Mouse (Mus musculus) right cerebral cortex, postnatal 10 days (tissue): ENCODE results near the gene Dus1l.
A peak's percentile ranks its signal among the peaks of the same experiment; 100 is the strongest.
"Not testable (repeated sequence)": the region's sequence is repeated elsewhere in the genome, so short reads cannot be mapped to it uniquely, and the experiment has no call there.

Source experiments
- DNase-seq, 2 experiments: peaks; one replicate each; pipeline ENCODE4 v3.0.0; 2021; ENCODE audit warnings: low spot score in 2 of 2

Gene Dus1l

DNA sequence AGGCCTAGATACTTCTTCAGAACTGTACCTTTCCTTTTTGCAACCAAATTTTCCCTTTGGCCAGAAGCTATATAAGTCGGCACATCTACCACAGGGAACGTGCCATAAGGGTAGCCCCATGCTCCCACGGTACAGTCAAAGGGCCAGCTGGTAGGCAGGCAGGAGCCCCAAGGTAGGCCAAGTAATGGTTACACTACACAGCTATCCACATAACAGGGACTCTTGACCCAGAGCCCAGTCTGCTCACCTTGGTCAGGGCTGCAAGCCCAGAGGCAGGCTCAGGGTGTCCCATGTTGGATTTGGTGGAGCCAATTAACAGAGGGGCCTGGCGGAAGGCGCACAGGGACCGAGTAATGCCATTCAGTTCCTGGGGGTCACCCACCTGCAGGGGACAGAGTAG, 23.4 kb upstream of the Dus1l start:
- DNase-seq = peak in 1 of 2 experiments; percentile 20

DNA sequence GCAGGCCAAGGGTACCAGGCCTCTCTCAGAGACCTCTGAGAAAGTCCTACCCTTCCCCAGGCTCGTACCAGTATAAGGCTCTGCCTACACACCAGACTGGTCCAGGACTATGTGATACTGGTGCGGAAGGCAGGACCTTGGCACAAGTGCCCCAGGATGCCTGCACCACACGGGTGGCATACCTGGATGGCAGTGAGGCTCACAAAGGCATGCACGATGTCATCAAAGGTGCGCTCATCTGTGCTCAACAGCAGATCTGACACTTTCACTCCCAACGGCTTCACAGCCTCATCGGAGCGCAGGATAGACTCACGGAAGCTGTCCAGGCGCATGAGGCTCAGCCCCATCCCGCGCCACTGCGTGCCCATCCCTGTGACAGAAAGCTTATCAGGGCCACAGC, 22.0 kb upstream of the Dus1l start:
- no peak for DNase-seq

DNA sequence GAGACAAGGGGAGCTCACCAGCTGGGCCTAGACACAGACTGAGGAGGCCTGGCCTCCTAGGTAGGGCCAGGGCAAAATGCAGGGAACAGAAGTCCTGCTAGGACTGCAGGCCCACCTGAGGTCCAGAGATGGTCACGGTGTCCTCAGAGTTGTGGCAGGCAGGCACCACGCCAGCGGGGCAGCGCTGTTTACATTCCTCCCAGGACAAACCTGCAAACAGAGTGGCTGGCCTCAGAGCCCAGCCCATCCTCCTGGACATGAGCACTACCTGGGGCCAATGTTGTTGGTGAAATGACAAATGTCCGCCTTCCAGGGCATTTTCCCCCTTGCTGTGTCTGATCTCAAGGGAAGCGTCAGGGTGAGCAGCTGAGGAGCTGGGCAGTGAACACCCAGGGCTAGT, 21.2 kb upstream of the Dus1l start:
- DNase-seq = no peak

DNA sequence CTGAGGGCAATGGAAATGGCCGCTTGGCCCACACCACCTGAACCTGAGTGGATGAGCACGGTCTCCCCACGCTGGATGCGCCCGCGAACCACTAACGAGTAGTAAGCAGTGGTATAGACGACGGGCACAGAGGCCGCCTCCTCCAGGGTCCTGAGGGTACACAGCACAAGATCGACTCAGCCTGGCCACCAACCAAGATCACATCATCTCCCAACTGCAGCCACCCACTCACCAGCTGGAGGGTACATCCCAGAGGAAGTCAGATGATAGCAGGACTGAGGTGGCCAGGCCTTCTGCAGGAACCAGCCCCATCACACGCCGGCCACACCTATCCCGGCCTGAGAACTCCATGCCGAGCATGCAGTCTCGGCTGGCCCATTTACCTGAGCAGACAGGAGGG, 15.9 kb upstream of the Dus1l start:
- DNase-seq = no peak

DNA sequence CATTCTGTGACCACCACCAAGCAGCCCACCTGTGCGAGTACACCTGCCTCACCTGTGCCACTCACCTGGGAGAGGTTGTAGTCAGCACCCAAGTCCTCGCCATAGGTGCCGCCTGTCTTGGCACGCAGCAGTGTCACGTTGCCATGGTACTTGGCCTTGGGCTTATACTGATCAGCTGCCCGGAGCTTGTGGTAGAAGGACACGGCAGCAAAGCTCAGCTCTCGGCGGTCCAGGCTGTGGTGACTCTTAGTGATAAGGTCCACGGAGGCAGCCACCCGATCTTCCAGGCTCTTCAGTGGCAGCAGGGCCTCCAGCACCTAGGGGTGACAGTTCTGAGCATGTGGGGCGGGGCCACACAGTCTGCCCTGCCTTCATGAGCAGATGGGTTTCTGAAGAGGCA, 11.8 kb upstream of the Dus1l start:
- no peak for DNase-seq

DNA sequence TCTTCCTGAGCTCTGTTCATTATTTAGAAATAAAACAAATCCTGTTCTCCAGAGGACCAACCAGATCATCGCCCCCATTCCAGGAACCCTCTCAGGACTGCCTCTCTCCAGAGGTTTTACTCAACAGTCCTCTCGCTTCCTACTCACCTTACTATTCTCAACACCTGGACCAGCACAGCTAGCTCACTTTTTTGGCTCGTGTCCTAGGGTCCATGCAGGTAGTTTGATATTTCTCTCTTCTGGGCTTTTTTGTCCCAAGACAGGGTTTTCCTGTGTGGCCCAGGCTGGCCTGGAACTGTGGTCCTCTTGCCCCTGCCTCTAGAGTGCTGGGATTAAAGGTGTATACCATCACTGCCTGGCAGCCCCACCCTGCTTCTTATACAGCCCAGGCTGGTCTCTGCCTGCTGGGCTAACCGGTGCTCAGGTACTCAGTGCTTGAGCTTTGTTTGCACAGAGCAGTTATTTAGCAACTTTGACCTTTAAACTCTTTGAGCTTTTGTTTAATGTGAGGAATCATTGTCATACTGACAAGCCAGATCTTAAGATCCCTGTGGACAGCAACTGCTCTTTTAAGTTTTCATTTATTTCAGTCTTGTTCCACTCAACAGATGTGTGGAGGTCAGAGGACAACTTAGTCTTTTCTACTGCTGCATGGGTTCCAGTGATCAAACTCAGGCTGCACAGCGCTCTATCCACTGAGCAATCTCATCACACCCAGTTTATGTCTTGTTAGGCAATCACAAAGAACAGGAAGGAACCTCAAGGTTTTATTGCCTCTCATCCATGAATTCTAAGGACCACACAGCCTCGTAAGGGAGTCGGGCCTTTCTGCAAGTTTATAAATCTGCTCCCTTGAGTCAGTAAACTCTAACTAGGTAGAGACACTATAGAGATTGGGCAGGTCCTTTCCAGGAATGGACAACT, 9.4 kb upstream of the Dus1l start:
- no peak for DNase-seq

DNA sequence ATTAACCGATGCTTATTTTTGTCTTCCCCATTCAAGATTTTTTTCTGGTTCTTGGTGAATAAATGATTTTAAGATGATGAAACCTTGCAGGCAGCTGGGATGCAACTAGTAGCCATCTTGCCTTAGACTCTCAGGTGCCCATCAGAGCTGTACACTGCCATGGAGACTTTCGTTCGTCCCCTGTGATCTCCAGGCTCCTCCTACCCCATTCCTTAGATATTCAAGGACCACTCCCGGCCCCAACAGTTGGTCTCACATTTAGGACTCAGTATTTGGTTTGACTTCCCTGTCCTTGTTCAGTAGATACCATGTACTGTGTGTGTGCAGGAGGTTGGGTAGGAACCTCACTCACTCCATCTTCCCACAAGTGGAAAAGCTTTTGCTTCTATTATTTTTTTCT, 8.6 kb upstream of the Dus1l start:
- DNase-seq = no peak

DNA sequence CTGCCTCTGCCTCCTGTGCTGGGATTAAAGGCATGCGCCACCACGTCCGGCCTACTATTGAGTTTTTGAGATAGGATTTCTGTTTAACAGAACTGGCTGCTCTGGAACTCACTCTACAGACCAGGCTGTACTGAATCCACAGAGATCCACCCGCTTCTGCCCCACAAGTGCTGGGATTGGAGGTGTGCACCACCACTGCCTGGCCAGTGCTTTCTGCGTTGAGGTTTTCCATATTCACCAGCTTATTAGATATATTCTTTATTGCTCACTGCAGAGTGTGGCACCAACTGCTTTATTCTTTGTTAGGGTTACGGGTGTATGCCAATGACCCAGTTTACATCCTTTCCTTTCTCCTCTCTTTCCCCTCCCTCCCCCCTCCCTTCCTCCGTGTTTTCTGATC, 8.1 kb upstream of the Dus1l start:
- no peak for DNase-seq

DNA sequence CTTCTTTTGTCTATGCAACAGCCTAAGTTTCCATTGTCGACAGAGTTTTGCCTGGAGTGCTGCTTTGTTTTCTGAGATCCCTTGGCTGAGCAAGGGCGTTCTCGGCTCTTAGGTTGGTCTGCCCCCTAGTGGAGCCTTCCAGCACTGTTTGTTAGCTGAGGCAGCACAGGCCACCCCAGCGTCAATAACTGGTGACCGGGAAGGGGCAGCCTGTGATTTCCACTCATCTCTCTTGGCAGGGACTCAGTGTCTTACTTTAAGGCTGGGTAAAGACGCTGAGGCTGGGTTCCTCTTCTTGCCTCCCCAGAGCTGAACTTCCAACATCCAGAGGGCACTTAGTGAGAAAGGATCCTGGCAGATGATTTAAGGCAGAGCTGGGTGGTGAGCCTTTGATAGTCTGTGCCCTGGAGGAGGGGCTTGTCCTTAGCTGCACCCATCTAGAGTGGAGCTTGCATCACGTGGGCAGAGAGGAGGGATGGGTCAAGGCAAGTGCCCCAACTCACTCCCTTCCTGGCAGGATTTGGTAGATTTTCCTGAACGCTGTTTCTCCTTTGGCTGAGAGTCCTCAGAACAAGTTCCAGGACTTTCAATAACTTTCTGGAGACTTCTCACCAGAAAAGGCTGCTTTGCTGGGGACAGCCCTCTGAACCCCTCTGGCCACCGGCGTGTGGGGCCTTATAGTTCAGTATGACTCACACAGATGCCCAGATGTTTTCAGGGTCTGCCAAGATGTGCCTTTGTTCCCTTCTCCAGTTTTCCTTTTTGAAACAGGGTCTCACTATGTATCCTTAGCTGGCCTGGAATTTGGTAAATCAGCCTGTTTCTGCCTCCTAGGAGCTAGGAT, 4.1 kb upstream of the Dus1l start:
- peak; percentile 82 to 89 for DNase-seq

DNA sequence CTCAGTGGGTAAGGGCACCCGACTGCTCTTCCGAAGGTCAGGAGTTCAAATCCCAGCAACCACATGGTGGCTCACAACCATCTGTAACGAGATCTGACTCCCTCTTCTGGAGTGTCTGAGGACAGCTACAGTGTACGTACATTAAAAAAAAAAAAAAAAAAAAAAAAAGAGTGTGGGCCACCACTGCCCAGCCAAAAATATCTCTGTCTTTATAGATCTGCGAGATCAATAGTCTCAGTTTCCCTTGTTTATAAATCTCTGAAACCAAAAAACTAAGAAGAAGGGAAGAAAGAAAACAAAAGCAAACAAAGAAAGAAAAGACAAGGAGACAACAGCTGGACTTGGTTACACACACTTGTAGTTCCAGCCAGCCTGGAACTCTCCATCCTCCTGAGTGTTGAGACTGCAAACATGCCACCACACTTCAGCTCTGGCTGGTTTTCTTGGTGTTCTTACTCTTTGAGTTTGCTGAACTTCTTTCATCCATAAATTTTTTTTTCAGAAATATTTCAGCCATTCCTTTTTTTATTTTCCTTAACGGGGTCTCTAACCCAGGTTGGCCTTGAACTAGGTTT, 3.2 kb upstream of the Dus1l start:
- DNase-seq = no peak

DNA sequence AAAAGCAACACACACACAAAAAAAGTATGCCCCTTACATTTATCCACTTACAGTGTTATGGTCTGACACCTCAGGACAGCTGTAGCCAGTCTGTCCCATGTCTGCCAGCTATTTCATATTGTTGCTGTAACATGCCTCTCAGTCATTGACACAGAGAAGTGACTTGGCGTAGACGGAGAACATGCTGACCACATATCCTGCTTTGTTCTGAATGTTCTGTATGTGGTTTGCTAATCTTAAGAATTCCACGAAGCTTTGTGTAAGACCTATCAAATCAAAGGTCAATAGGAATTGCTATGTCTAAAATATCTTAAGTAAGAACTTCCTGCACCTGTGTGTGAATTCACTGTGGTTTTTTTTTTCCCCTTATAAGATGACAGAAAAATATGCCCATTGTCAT, 2.0 kb upstream of the Dus1l start:
- DNase-seq = no peak

DNA sequence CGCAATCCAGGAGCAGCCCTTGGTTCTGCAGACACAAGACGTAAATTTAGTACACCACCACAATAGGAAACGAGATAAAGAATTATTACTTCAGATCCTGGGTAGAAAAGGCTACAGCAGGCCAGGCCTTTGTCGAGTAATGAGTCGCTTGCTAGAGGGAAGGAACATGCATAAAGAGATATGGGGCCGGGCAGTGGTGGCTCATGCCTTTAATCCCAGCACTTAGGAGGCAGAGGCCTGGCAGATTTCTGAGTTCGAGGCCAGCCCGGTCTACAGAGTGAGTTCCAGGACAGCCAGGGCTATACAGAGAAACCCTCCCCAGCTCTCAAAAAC, 377 bp upstream of the Dus1l start:
- DNase-seq = no peak

DNA sequence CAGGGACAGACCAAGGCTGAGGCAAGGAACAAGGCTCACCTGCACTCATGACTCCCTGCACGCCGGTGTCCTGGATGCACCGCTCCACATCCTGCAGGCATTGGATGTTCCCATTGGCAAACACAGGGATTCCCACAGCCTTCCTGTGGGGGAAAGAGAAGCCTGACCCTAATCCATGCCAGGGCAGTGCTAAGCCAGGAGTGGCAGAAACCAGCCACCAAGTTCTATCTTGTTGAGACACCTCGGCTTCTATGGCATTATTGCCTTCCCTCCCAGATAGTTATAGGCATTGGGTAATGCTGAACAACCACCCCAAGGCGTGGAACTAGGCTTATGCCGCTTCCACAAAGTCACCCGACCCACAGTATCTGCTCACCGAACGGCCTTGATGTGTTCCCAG, 3.6 kb downstream of the Dus1l start:
- no peak for DNase-seq

DNA sequence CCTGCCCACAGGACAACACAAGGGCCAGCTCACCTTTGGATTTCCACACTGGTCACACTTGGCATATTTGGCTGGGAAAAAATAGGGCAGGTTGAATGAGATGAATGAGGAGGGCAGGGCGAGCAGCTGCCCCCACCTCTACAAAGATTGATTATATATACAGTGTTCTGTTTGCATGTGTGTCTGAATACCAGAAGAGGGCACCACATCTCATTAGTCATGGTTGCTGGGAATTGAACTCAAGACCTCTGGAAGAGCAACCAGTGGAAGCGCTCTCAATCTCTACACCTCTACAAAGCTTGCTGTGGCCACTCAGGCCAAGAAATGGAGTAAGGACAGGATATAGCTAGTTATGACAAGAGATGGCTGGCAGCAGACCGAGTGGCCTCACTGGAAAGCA, 6.4 kb downstream of the Dus1l start:
- no peak for DNase-seq

DNA sequence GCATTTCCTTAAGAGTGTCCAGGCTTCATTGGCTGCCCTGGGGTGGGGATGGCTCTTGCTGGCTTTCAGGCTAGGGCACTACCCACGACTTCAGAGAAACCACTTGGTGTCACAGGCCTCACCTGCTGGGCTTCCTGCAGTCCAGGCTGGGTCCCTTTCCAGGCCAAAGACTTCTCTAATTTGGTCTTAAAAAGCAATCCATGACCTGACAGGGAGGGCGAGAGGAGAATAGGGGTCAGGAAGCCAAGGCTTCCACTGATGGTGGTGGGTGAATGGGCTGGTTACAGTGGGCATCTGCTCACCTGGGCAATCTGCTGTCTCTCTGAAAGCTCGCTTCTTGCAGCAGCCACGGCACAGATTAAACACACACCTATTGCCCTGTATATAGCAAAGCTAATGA, 6.8 kb downstream of the Dus1l start:
- no peak for DNase-seq

DNA sequence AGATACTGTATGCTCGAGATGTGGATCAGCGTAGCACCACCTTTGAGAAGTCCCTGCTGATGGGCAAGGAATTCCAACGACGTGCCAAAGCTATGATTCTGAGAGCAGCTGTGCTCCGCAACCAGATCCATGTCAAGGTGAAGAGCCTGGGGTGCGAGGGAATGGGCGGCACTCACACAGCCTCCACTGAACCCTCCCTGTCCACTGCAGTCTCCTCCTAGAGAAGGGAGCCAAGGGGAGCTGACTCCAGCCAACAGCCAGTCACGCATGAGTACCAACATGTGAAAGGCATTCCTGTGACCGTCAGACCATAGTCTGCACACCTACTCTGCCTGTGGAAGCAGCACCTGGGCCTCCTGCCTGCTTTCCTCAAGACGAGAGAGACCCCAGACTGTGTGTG, 7.7 kb downstream of the Dus1l start:
- not testable (repeated sequence) for DNase-seq

DNA sequence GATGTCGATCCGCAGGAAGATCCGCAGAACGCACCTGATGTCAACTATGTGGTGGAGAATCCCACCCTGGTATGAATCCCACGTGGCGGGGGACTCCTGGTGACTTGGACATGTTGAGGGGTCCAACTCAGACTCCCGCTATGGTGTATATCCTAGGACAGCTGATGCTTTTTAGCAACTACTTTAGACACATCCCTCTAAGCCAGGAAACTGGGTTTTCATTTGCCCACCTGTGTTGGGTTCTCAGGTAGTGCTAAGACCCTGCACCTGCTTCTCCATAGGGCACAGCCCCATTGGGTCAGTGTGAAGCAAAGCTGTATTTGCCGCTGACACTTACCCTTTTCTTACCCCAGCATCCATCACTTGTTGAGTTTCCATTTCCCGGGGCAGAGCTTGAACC, 11.1 kb downstream of the Dus1l start:
- DNase-seq = peak; percentile 22 to 27

DNA sequence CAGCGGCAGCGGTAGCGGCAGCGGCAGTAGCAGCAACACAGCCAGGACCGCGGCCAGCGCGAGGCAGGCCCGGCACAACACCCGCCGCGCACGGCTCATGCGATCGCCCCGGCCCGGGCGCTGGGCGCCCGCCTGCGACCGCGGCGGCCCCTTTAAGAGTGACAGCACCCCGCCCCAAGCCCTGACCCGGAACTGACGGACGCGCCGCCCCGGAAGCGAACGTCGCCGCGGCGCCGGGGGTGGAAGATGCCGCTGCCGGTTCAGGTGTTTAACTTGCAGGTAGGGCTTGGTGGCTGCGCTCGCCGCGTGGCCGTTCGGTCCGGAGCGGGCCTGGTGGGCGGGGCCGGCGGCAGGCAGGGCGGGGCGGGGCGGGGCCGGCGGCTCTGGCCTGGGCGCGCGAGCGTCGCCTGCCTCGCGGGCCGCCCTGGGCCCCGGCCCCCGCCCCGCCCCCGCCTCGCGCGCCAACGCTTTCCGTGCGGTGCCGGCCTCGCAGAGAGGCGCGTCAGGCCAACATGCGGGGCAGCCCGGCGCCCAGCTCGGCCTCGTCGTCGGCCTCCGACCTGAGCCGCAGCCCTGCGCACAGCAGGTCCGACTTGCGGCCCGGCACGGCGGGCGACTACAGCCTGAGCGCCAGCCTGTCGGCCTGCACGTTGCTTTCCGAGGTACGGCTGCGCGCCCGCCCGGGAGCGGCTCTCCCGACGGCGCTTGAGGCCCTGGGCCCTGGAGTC, 12.0 kb downstream of the Dus1l start, which contains the start of the genes Rfng and Gps1:
Gene Rfng (minus strand): TSS at position 144 of the 728 bp plus-strand sequence.
Gene Gps1 (plus strand): TSS at position 209 of the 728 bp plus-strand sequence.
- peak; percentile 87 to 89 for DNase-seq

DNA sequence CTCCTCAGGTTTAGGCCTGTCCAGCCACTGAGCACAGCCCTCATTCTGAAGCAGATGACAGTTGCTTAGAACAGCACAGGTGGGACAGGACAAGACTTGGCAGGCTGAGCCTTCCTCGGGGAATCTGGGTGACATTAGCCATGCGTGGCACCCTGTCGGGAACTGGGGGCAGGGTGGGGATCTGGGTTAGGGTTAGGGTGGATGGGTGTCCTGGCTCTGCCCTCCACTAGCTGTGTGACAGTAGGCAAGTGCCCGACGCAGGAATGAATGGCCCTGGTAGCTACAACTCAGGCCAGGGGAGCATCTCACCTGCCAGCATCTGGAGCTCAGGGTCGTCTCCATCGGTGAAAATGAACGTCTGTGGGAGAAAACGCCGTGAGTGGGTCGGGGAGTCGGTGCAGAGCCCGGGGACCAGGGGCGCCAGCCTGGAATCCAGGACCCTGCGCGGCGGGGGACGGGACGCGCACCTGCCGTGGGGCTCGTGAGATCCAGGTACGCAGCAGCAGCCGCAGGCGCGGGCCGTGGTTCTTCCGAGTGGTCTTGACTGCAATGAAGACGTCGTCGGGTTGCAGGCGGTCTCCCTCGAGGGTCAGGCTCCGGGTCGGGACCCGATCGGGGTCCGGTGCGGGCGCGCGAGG, 12.7 kb downstream of the Dus1l start:
- DNase-seq = no peak

DNA sequence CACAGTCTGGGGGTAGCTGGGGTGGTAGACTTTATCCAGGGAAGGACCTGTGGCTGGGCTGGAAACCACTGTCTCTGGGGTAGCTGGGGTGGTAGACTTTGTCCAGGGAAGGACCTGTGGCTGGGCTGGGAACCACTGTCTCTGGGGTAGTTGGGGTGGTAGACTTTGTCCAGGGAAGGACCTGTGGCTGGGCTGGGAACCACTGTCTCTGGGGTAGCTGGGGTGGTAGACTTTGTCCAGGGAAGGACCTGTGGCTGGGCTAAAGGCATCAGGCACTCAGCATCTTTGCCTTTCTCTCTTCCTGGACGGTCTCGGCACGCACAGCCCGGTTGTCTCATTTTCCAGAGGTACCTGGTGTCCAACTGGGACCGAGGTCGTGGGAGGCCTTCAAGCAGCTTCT, 14.8 kb downstream of the Dus1l start:
- DNase-seq = not testable (repeated sequence)

DNA sequence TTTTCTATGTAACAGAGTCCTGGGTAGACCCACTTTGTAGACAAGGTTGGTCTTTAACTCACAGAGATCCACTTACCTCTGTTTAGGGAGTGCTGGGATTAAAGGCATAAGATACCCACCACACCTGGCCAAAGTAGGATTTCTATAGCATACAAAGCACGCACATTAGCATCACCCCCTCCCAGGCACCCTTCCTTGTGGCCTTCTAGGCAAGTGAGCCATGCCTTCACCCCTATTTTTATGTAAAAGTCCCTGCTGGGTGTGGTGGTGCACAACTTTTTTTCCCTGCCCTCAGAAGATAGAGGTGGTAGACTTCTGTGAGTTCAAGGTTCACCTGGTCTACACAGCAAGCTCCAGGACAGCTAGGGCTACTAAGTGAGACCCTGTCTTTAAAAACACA, 16.3 kb downstream of the Dus1l start:
- no peak for DNase-seq
